Mouse (Mus musculus): Measurements from ENCODE around the gene Ick. TPM values are rescaled to one million over a fixed set of nuclear protein-coding genes. Genes with fewer than 3 reads are reported as not detected.

Gene Ick
- polyA plus RNA-seq, 1 experiment, result 55.6 TPM

GRCm38 (mm10) chr9:78085722-78086287, 23.2 kb upstream of the Ick start:
- DNase-seq (ENCODE audit: low read depth), result no peak
- TF ChIP-seq CTCF (IDR thresholded peaks at IDR 0.05; ENCODE audit: borderline replicate concordance, extremely low read depth, insufficient read depth, insufficient read length) (no peak), POLR2A (IDR thresholded peaks at IDR 0.05; ENCODE audit: borderline replicate concordance, extremely low read depth, insufficient read depth, insufficient read length, poor library complexity, severe bottlenecking) (no peak)

- DNase-seq (ENCODE audit: low read depth), result no peak
- TF ChIP-seq CTCF (IDR thresholded peaks at IDR 0.05; ENCODE audit: borderline replicate concordance, extremely low read depth, insufficient read depth, insufficient read length) (no peak), POLR2A (IDR thresholded peaks at IDR 0.05; ENCODE audit: borderline replicate concordance, extremely low read depth, insufficient read depth, insufficient read length, poor library complexity, severe bottlenecking) (no peak)
Observed at GRCm38 (mm10) chr9:78087751-78088150, 21.2 kb upstream of the Ick start.

- peak; percentile 13 for DNase-seq (ENCODE audit: low read depth)
- no peak for TF ChIP-seq POLR2A (IDR thresholded peaks at IDR 0.05; ENCODE audit: borderline replicate concordance, extremely low read depth, insufficient read depth, insufficient read length, poor library complexity, severe bottlenecking)
- TF ChIP-seq CTCF (IDR thresholded peaks at IDR 0.05; ENCODE audit: borderline replicate concordance, extremely low read depth, insufficient read depth, insufficient read length), result no peak
Observed at GRCm38 (mm10) chr9:78088521-78088920, 20.5 kb upstream of the Ick start.

GRCm38 (mm10) chr9:78088971-78089370, 20.0 kb upstream of the Ick start:
- TF ChIP-seq CTCF (IDR thresholded peaks at IDR 0.05; ENCODE audit: borderline replicate concordance, extremely low read depth, insufficient read depth, insufficient read length), result no peak
- TF ChIP-seq POLR2A (IDR thresholded peaks at IDR 0.05; ENCODE audit: borderline replicate concordance, extremely low read depth, insufficient read depth, insufficient read length, poor library complexity, severe bottlenecking), result no peak
- DNase-seq (ENCODE audit: low read depth), result no peak

GRCm38 (mm10) chr9:78089906-78090305, 19.1 kb upstream of the Ick start:
- no peak for DNase-seq (ENCODE audit: low read depth)
- TF ChIP-seq CTCF (IDR thresholded peaks at IDR 0.05; ENCODE audit: borderline replicate concordance, extremely low read depth, insufficient read depth, insufficient read length), result no peak
- TF ChIP-seq POLR2A (IDR thresholded peaks at IDR 0.05; ENCODE audit: borderline replicate concordance, extremely low read depth, insufficient read depth, insufficient read length, poor library complexity, severe bottlenecking), result no peak

GRCm38 (mm10) chr9:78090596-78090995, 18.4 kb upstream of the Ick start:
- no peak for DNase-seq (ENCODE audit: low read depth)
- TF ChIP-seq POLR2A (IDR thresholded peaks at IDR 0.05; ENCODE audit: borderline replicate concordance, extremely low read depth, insufficient read depth, insufficient read length, poor library complexity, severe bottlenecking), result no peak
- no peak for TF ChIP-seq CTCF (IDR thresholded peaks at IDR 0.05; ENCODE audit: borderline replicate concordance, extremely low read depth, insufficient read depth, insufficient read length)

- no peak for DNase-seq (ENCODE audit: low read depth)
- TF ChIP-seq CTCF (IDR thresholded peaks at IDR 0.05; ENCODE audit: borderline replicate concordance, extremely low read depth, insufficient read depth, insufficient read length) (no peak), POLR2A (IDR thresholded peaks at IDR 0.05; ENCODE audit: borderline replicate concordance, extremely low read depth, insufficient read depth, insufficient read length, poor library complexity, severe bottlenecking) (no peak)
Observed at GRCm38 (mm10) chr9:78095686-78096085, 13.3 kb upstream of the Ick start.

GRCm38 (mm10) chr9:78096376-78096775, 12.6 kb upstream of the Ick start:
- TF ChIP-seq POLR2A (IDR thresholded peaks at IDR 0.05; ENCODE audit: borderline replicate concordance, extremely low read depth, insufficient read depth, insufficient read length, poor library complexity, severe bottlenecking) (no peak), CTCF (IDR thresholded peaks at IDR 0.05; ENCODE audit: borderline replicate concordance, extremely low read depth, insufficient read depth, insufficient read length) (peak; percentile 36; the same call in 1 of the 2 replicates)
- no peak for DNase-seq (ENCODE audit: low read depth)

GRCm38 (mm10) chr9:78100956-78101355, 8.0 kb upstream of the Ick start:
- no peak for TF ChIP-seq POLR2A (IDR thresholded peaks at IDR 0.05; ENCODE audit: borderline replicate concordance, extremely low read depth, insufficient read depth, insufficient read length, poor library complexity, severe bottlenecking)

GRCm38 (mm10) chr9:78101431-78101830, 7.6 kb upstream of the Ick start:
- no peak for DNase-seq (ENCODE audit: low read depth)
- no peak for TF ChIP-seq POLR2A (IDR thresholded peaks at IDR 0.05; ENCODE audit: borderline replicate concordance, extremely low read depth, insufficient read depth, insufficient read length, poor library complexity, severe bottlenecking)
- no peak for TF ChIP-seq CTCF (IDR thresholded peaks at IDR 0.05; ENCODE audit: borderline replicate concordance, extremely low read depth, insufficient read depth, insufficient read length)

More at GRCm38 (mm10) chr9:78100956-78101355, 8.0 kb upstream of the Ick start:
- no peak for DNase-seq (ENCODE audit: low read depth)

- TF ChIP-seq POLR2A (IDR thresholded peaks at IDR 0.05; ENCODE audit: borderline replicate concordance, extremely low read depth, insufficient read depth, insufficient read length, poor library complexity, severe bottlenecking) (no peak), CTCF (IDR thresholded peaks at IDR 0.05; ENCODE audit: borderline replicate concordance, extremely low read depth, insufficient read depth, insufficient read length) (no peak)
Observed at GRCm38 (mm10) chr9:78103965-78104560, 4.9 kb upstream of the Ick start.

GRCm38 (mm10) chr9:78104973-78105372, 4.0 kb upstream of the Ick start:
- TF ChIP-seq CTCF (IDR thresholded peaks at IDR 0.05; ENCODE audit: borderline replicate concordance, extremely low read depth, insufficient read depth, insufficient read length) (no peak), POLR2A (IDR thresholded peaks at IDR 0.05; ENCODE audit: borderline replicate concordance, extremely low read depth, insufficient read depth, insufficient read length, poor library complexity, severe bottlenecking) (no peak)

More at GRCm38 (mm10) chr9:78103965-78104560, 4.9 kb upstream of the Ick start:
- DNase-seq (ENCODE audit: low read depth), result no peak

More at GRCm38 (mm10) chr9:78104973-78105372, 4.0 kb upstream of the Ick start:
- no peak for DNase-seq (ENCODE audit: low read depth)

Measured in brain, embryonic 14.5 days (tissue).